Mouse (Mus musculus) cerebellum, adult 18-20 months (tissue): ENCODE results near the gene Il1f8.
A peak's percentile ranks its signal among the peaks of the same experiment; 100 is the strongest.
"Not testable (repeated sequence)": the region's sequence is repeated elsewhere in the genome, so short reads cannot be mapped to it uniquely, and the experiment has no call there.

ENCODE experiments used
- DNase-seq, 2 experiments: peaks; one replicate each; pipeline ENCODE4 v3.0.0; 2021

Il1f8 gene

DNA sequence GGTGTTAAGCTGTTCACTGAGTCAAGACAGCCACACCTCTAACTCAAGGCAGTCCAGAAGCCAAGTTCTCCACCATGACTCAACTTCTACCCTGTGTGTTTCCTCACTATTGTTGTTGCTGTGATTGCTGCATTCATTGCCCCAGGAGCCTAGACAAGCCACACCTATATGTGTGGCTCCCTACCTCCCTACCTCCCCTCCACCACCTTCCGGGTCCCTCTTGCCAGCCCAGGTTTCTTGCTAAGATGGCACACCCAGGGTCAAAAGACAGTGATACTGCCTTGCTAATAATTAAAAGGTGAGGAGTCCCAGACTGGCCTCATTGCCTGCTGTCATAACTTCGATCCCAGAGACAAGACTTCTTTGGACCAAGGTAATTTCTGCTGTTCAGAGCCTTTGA, at the start of gene Il1f8:
TSS of gene Il1f8 (plus strand) at position 301 of the 400 bp plus-strand sequence.
- DNase-seq = no peak

DNA sequence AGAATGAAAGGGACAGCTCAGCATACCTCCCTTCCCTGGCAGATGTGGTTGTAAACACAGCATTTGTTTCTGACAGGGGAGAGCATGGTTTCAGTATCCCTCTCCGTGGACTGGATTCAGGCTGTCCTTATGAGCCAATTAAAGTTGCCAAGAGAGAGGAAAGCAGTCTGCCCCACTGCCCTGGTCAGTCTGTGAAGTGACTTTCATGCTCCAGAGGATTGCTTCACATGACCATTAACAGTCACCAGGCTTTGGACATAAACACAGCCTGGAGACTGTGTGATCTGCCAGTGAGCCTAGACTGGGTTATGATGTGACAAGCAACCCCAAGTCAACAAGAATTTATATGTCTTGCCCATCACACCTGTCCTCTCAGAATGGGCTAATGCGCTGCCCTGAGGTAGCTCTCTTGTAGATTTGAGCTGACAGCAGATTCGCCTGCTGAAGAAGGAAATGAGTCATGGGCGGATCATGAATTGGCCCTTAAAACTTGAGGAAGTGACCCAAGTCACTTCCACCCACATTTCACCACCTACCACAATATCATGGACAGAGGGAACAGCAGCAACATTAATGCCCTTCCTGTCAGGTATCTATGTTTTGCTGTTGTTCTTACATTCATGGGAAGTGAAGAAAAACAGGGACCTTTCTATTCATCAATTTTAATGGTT, 49.2 kb upstream of the Il1f8 start:
- no peak for DNase-seq

DNA sequence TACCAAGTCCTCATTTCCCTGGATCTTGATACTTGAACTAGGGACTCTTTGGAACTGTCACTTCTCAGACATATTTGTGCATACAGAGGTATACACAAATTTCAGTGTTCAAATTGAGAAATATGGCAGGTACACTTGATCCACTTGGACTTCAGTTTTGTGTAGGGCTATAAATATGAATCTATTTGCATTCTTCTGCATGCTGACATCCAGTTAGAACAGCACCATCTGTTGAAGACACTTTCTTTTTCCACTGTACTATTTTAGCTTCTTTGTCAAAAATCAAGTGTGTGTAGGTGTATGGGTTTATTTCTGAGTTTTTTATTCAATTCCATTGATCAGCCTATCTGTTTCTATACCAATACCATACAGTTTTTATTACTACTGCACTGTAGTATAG, 43.9 kb upstream of the Il1f8 start:
- DNase-seq = no peak

DNA sequence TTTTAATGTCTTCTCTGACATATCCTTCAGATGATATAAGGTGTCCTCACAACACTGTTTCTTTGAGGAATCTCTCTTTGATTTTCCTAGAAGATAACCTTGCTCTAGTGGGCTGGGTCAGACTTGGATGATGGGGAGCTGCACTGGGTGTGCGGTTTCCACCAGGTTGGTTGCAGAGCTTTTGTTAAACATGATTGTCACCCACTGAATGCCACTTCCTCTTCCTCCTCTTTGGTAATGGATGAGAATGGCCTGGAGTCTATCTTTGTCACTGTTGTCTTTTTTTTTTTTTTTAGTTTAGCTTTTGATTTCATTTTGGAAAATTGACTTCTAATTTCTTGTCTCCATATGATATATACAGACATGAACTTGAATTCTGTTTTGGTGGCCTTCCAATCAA, 18.6 kb upstream of the Il1f8 start:
- no peak for DNase-seq

DNA sequence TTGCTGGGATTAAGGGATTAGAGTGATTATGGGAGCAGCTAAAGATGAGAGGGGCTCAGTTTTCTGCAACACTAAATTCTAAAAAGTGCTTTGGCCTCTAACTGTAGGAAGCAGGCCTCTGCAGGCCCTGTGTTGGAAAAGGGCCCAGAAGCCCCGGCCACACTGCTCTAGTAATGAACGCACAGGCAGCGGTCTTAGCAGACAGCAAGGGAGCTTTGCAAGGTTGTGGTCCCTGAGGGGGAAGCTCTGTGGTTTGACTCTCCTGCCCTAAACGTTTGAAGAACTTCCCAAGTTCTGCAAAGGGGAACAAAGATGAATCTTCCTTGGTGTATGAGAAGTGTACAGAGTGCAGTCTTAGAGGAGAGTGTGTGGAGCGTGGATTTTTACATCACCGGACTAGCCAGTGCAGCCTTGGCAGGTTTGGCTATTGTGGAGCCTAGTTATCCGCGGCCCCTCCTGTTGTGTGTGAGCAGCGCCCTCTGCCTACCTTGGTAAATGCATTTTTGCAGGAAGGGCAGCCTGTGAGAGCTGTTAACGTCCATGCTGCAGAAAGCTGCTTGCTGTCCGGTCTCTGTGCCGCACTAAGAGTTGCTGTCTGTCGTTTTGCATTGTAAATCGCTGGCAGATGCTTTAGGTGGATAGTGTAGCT, 28.8 kb downstream of the Il1f8 start:
- peak; percentile 5 to 7 for DNase-seq

DNA sequence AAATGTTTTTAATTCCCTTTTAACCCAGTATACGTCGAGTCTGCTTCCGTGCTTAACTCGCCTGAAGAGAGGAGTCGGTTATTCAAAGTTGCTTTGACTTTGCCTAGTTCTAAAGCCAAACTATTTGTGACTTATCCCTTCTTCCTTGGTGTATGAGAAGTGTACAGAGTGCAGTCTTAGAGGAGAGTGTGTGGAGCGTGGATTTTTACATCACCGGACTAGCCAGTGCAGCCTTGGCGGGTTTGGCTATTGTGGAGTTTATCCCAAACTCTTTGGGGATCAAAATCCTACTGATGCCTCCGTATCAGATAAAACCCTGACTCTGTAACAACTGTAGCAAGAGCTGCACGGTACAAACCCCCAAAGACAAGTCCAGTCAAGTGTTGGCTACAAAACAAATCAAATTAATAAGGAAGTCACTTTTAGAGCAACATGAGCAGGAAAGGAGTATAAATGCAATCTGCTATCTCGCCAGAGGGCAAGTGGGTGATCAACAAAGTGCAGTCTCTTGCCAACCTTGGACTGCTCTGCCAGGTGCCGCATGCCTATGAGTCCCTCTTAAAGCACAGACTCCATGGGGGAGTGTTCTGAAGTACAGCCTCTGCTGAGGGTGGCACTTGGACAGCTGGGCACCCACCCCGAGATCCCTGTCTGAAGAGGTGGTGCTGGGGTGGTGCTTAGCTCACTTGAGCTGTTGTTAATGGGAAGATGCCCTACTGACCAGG, 29.6 kb downstream of the Il1f8 start:
- not testable (repeated sequence) for DNase-seq

DNA sequence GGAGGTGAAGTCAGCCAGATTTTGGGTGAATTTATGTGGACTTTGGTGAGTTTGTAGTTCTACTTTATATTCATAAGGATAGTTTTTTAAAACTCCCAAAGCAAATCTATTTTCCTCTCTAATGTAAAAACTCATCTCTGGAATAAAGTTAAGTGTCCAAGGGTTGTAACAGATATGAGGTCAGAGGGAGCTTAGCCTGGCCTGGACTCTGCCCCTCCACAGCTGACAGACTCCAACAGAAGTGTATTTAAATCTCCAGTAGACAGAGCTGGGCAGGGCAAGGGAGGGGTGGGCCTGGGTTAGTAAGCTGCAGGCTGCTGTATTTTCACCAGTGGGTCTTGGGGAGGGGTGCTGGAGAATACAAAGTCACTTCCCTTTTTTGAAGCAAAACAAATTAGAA, 31.1 kb downstream of the Il1f8 start:
- not testable (repeated sequence) for DNase-seq

DNA sequence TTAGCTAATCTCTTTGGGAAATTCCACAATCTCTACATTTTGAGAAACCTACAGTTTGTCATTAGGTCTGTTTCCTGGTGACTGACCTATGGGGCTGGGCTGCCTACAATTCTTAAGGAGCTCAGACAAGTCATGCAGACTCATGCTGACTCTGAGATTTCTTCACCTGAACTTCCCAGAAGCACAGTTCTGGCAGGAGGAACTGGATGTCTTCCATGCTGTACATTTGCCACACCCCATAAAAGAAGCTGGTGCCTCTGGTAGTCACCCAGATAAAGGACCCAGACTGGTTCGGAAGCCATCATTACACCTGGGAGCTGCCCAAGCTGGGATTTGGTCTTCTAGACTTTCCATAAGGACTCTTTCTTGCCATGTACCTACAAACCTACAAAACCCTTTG, 33.2 kb downstream of the Il1f8 start, which contains the start of gene Il1f9:
TSS of gene Il1f9 (plus strand) at position 301 of the 400 bp plus-strand sequence.
- no peak for DNase-seq

DNA sequence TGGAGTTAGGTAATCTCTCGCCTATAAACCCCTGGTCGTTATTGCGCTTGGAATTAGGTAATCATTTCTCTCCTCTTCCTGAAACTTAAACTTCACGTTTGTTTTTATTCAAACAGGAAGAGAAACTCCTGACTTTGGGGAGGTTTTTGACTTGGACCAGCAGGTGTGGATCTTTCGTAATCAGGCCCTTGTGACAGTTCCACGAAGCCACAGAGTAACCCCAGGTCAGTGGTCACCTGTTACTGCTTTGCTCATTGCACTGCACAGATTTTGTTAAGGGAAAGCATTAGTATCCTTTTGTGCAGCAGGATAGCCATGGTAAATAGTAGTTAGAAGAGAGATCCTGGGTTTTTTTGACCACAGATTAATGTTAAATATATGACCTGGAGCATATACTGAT, 34.6 kb downstream of the Il1f8 start:
- DNase-seq = no peak

DNA sequence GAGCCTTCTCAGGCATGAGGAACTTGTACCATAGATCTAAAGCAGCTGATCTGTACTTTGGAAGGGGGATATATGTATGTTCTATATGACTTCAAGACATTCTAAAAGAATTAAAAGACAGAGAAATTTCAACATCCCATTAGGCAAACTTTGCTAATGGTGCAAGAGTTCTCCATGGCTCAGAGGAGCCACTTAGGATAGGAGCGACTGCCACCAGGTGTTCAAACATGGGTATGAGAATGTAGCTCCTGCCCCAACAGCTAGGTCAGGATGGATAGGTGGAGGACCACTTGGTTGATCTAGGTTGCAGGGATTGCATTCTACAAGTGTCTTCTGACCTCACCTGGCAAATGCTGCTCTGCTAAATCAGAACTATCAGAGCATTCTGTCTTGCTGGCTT, 35.2 kb downstream of the Il1f8 start:
- no peak for DNase-seq
